Mouse (Mus musculus) myocyte (in vitro differentiated cells): ENCODE results near the gene Slc47a1. TPM values are rescaled to one million over a fixed set of nuclear protein-coding genes. Genes with fewer than 3 reads are reported as not detected.
"Not testable (repeated sequence)": the region's sequence is repeated elsewhere in the genome, so short reads cannot be mapped to it uniquely, and the experiment has no call there.

ENCODE experiments used
- H3K27me3 ChIP-seq: one replicate; pipeline ENCODE4 v1.6.1; 2011; ENCODE audit not compliant: control insufficient read depth, insufficient read depth, insufficient read length
- H3K36me3 ChIP-seq: one replicate; pipeline ENCODE4 v1.6.1; 2011; ENCODE audit not compliant: control insufficient read depth, insufficient read depth
- H3K4me2 ChIP-seq: one replicate; pipeline ENCODE4 v1.6.1; 2011; ENCODE audit warnings: low read depth, control low read depth
- H3K4me3 ChIP-seq: one replicate; pipeline ENCODE4 v1.5.1; 2011; ENCODE audit warnings: mild to moderate bottlenecking, control low read depth, moderate library complexity
- H3K79me2 ChIP-seq: one replicate; pipeline ENCODE4 v1.6.1; 2011; ENCODE audit not compliant: control insufficient read depth, insufficient read depth
- H3ac ChIP-seq: one replicate; pipeline ENCODE4 v1.6.1; 2011; ENCODE audit not compliant: control insufficient read depth, insufficient read length
- CEBPB ChIP-seq: IDR thresholded peaks from 2 replicates; pipeline ENCODE4 v1.6.1; 2011; ENCODE audit warnings: mild to moderate bottlenecking, moderate library complexity; ENCODE audit not compliant: poor library complexity, insufficient read depth, severe bottlenecking
- E2F4 ChIP-seq: IDR thresholded peaks from one replicate; pipeline ENCODE4 v1.6.1; 2011; ENCODE audit warnings: mild to moderate bottlenecking, control low read depth, moderate library complexity; ENCODE audit not compliant: insufficient read depth
- MAX ChIP-seq: IDR thresholded peaks from one replicate; pipeline ENCODE4 v1.6.1; 2011; ENCODE audit warnings: low read depth, mild to moderate bottlenecking, control low read depth
- MYOD1 ChIP-seq, 3 experiments: IDR thresholded peaks; one replicate each; pipeline ENCODE4 v1.6.1; 2011; ENCODE audit warnings: control low read depth in 2 of 3, low read depth in 2 of 3, mild to moderate bottlenecking in 2 of 3, moderate library complexity in 1 of 3; ENCODE audit not compliant: insufficient read length in 2 of 3, control insufficient read depth in 1 of 3
- MYOG ChIP-seq, 3 experiments: IDR thresholded peaks; one replicate each; pipeline ENCODE4 v1.6.1; 2011; ENCODE audit warnings: control low read depth in 2 of 3, low read depth in 2 of 3, mild to moderate bottlenecking in 2 of 3; ENCODE audit not compliant: insufficient read length in 2 of 3, control insufficient read depth in 1 of 3, insufficient read depth in 1 of 3
- POLR2A ChIP-seq: IDR thresholded peaks from one replicate; pipeline ENCODE4 v1.6.1; 2011; ENCODE audit warnings: low read depth, mild to moderate bottlenecking, control low read depth, moderate library complexity; ENCODE audit not compliant: insufficient read length
- POLR2AphosphoS2 ChIP-seq: IDR thresholded peaks from one replicate; pipeline ENCODE4 v1.6.1; 2011; ENCODE audit warnings: low read depth, control low read depth; ENCODE audit not compliant: insufficient read length
- REST ChIP-seq: IDR thresholded peaks from one replicate; pipeline ENCODE4 v1.6.1; 2011; ENCODE audit warnings: mild to moderate bottlenecking, control low read depth, moderate library complexity; ENCODE audit not compliant: insufficient read depth, insufficient read length
- SRF ChIP-seq: IDR thresholded peaks from one replicate; pipeline ENCODE4 v1.6.1; 2011; ENCODE audit warnings: low read depth; ENCODE audit not compliant: control insufficient read depth, insufficient read length
- TCF12 ChIP-seq: IDR thresholded peaks from one replicate; pipeline ENCODE4 v1.6.1; 2011; ENCODE audit warnings: mild to moderate bottlenecking, control low read depth; ENCODE audit not compliant: poor library complexity, insufficient read depth, severe bottlenecking
- TCF3 ChIP-seq: IDR thresholded peaks from one replicate; pipeline ENCODE4 v1.6.1; 2011; ENCODE audit warnings: low read depth, control low read depth; ENCODE audit not compliant: insufficient read length
- USF1 ChIP-seq: IDR thresholded peaks from one replicate; pipeline ENCODE4 v1.6.1; 2011; ENCODE audit warnings: low read depth, mild to moderate bottlenecking, control low read depth, moderate library complexity
- polyA plus RNA-seq: library from polyadenylated mRNA; unstranded; fragments of >200 nt; fragmentation: generic; extraction: Trizol; gene quantifications from one replicate; pipeline ENCODE4 v1.2.1, GENCODE M21; 2012; ENCODE audit warnings: missing spikeins

The Slc47a1 gene
- polyA plus RNA-seq, 1 experiment = 0.05 TPM

DNA sequence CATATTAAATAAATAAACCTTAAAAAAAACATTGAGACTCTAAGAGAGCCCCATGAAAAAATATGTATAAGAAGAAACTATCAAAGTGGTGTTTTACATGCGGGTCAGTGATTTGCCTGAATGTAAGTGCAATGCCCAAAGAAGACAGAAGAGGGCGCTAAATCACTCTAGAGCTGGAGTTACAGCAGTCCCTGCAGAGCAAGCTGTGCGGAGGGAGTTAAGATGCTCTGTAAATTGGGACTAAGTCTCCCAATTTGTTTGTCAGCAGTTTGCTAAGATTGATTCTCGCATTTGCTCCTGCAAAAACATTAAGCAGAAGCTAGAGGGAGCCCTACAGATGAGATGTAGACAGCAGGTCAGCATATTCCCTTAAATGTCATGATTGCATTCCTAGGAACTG lies 72.8 kb downstream of the Slc47a1 start:
- Histone ChIP-seq H3ac (no peak overlapping the region), H3K79me2 (no peaks in the 10 kb centered on the region), H3K4me2 (no peak overlapping the region), H3K36me3 (no peaks in the 10 kb centered on the region), H3K27me3 (no peaks in the 10 kb centered on the region), H3K4me3 (no peak overlapping the region)
- TF ChIP-seq CEBPB (no peak), POLR2AphosphoS2 (no peak), MYOG (IDR thresholded peaks at IDR 0.05; ENCODE audit: control insufficient read depth in 1 of 3, insufficient read depth in 1 of 3, insufficient read length in 2 of 3, low read depth in 2 of 3) (no peak), TCF12 (no peak), E2F4 (no peak), POLR2A (no peak), TCF3 (no peak), SRF (no peak), MAX (no peak), USF1 (no peak), REST (no peak), MYOD1 (IDR thresholded peaks at IDR 0.05; ENCODE audit: control insufficient read depth in 1 of 3, insufficient read length in 2 of 3, low read depth in 2 of 3) (no peak)

DNA sequence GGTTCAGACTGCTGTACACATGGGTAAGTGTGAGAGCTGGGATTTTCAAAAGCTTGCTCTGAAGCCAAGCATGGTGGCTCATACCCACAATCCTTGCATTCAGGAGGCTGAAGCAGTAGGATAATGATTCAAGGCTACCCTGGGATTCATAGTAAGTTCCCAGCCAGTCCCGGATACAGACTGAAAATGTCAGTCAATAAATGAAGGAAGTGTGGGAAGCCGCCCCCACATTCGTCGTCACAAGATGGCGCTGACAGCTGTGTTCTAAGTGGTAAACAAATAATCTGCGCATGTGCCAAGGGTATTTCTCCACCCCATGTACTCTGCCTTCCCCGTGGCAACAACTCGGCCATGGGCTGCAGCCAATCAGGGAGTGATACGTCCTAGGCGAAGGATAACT lies 73.6 kb downstream of the Slc47a1 start:
- H3K79me2 ChIP-seq, H3K4me3 ChIP-seq: not testable (repeated sequence)

DNA sequence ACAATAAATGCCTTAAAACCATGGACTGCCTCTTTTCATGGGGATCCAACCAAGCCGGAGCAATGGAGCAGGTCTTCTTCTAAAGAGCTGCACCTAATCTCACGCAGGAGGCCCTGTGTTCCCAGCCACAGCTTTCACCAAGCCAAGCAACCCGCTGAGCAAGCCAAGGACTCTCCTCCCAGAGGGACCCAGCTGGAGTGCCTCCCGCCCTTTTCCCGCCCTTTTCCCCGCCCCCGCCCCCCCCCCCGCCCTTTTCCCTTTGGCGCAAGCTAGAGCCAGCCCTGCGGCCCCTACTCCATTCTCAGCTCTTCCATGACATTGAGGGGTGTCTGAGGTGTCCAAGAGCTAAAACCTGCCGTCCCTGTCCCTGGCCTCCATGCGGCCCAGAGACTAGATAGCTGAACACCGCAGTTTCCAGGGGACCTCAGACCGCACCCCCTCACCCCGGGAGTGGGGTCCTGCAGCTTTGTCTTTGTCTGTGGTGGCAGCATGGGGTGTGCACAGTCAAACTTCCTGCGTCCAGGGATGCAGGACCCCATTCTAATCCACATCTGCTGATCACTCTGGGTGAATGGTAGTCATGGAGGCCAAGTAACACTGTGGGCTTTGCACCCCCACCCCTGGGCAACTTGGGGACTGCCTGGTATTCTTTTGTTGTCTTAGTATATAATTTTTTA lies 77.3 kb downstream of the Slc47a1 start:
- H3K79me2 ChIP-seq = no peaks in the 10 kb centered on the region
- TF ChIP-seq SRF = no peak
- TF ChIP-seq POLR2A = no peak
- TF ChIP-seq MYOD1 (IDR thresholded peaks at IDR 0.05; ENCODE audit: control insufficient read depth in 1 of 3, insufficient read length in 2 of 3, low read depth in 2 of 3) = no peak
- no peak for TF ChIP-seq MYOG (IDR thresholded peaks at IDR 0.05; ENCODE audit: control insufficient read depth in 1 of 3, insufficient read depth in 1 of 3, insufficient read length in 2 of 3, low read depth in 2 of 3)
- no peak for TF ChIP-seq E2F4
- no peak for TF ChIP-seq TCF3
- no peak for TF ChIP-seq USF1
- no peak for TF ChIP-seq CEBPB
- TF ChIP-seq MAX = no peak
- TF ChIP-seq POLR2AphosphoS2 = no peak
- TF ChIP-seq TCF12 = no peak
- no peak for TF ChIP-seq REST
- peak overlapping the region; percentile 33 for H3K4me2 ChIP-seq
- no peaks in the 10 kb centered on the region for H3K27me3 ChIP-seq
- H3K36me3 ChIP-seq = no peaks in the 10 kb centered on the region
- H3ac ChIP-seq = no peak overlapping the region
- H3K4me3 ChIP-seq = no peak overlapping the region

More for the DNA sequence above, 73.6 kb downstream of the Slc47a1 start:
- H3K4me2 ChIP-seq, H3K36me3 ChIP-seq, H3ac ChIP-seq, H3K27me3 ChIP-seq: not testable (repeated sequence)

DNA sequence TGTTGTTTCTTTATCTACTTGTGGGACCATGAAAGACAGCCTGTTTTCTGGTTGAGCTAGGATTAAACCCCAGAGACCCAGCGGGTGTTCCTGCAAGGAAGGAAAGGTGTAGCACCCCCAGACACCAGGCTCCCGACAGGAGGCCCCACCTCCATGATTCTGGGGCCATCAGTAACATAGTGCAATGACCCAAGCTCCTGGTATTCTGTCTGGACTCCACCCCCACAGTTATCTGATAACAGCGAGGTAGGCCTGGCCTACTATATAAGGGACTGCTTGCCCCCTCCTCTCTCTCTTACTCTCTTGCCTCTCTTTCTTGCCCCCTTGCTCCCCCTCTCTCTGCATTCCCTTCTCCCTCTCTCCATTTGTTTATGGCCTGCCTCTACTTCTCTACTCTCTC lies 77.9 kb downstream of the Slc47a1 start:
- Histone ChIP-seq H3ac (no peak overlapping the region), H3K27me3 (no peaks in the 10 kb centered on the region), H3K79me2 (no peaks in the 10 kb centered on the region), H3K4me3 (no peak overlapping the region), H3K36me3 (no peaks in the 10 kb centered on the region), H3K4me2 (peak overlapping the region; percentile 33)
- TF ChIP-seq POLR2A (no peak), USF1 (no peak), MYOD1 (IDR thresholded peaks at IDR 0.05; ENCODE audit: control insufficient read depth in 1 of 3, insufficient read length in 2 of 3, low read depth in 2 of 3) (no peak), E2F4 (no peak), POLR2AphosphoS2 (no peak), MAX (no peak), SRF (no peak), REST (no peak), TCF12 (no peak), TCF3 (no peak), MYOG (IDR thresholded peaks at IDR 0.05; ENCODE audit: control insufficient read depth in 1 of 3, insufficient read depth in 1 of 3, insufficient read length in 2 of 3, low read depth in 2 of 3) (no peak), CEBPB (no peak)

DNA sequence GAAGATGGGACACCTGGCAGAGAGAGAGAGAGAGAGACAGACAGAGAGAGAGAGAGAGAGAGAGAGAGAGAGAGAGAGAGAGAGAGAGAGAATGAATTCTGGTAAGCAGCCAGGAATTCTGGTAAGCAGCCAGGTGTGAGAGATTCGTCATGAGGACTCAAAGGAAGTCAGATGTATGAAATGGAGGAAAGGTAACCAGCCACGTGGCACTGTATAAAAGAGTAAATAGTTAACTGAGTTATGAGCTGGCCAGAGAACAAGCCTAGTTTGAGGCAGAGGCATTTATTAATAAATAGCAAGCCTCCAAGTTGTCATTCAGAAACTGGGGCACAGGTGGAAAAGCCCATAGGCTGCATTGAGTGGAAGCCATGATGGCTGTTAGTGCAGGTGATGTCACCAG lies 80.2 kb downstream of the Slc47a1 start:
- Histone ChIP-seq H3K79me2 (no peaks in the 10 kb centered on the region), H3K27me3 (no peaks in the 10 kb centered on the region), H3ac (no peak overlapping the region), H3K36me3 (no peaks in the 10 kb centered on the region), H3K4me2 (no peak overlapping the region), H3K4me3 (no peak overlapping the region)
- TF ChIP-seq USF1 (no peak), MYOD1 (IDR thresholded peaks at IDR 0.05; ENCODE audit: control insufficient read depth in 1 of 3, insufficient read length in 2 of 3, low read depth in 2 of 3) (no peak)
